Mouse (Mus musculus): ENCODE results near the gene Glud1.

DNA sequence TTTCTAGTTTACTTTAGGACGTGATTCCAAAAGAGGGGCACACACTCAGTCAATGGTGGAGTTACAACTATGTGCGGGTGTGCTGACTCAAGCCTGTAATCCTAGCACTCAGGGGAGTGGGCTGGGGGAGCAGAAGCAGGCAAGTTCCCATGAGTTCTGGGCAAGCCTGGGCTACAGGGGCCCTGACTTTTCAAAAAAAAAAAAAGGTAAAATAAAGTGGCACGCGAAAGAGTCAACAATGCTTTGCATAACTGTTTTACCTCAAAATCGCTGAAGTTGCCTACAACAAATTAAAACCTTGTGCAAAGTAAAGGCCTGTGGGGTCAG lies 657 bp upstream of the Glud1 start:
- no peak for TF ChIP-seq TCF12 (IDR thresholded peaks at IDR 0.05; ENCODE audit: insufficient read depth, poor library complexity, severe bottlenecking)
- TF ChIP-seq POLR2AphosphoS2 (IDR thresholded peaks at IDR 0.05; ENCODE audit: insufficient read length, low read depth): no peak

All from myocyte (in vitro differentiated cells).